Mouse (Mus musculus) thymus, postnatal 25 days (tissue): ENCODE results near the gene Kcnj9.
A peak's percentile ranks its signal among the peaks of the same experiment; 100 is the strongest.

Experiments used
- DNase-seq: peaks from one replicate; pipeline ENCODE4 v3.0.0; 2022

The Kcnj9 gene

DNA sequence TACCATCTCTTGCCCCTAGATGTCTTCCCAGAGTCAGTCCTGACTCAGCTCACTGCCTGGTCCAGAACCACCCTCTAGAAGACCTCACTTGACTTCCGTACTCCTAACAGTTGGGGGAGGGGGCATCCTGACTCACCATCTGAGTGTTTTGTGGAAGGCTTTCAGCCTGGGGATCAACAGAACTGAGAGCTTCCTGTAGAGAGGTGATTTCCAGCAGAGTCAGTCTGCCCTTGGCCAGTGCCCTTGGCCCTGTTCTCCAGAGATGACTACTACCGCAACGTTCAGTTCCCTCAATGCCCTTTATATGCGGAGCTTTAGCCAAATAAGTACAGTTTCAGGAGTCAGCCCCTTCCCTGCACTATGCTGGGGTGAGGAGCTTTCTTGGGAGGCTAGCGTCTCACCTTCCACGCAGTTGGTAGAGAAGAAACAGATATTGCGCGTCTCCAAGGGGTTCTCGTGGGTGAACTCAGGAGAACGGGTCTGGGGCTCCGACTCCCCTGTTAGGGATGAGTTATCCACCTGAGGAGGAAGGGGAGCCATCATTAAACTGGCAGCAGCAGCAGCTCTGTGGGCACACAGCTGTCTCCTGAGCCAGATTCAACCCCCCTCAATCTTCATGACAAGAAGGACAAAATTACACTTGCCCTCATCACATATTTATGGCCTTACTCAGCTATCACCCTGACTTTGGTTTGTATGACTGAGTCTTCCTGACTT lies 40.1 kb downstream of the Kcnj9 start:
- no peak for DNase-seq

DNA sequence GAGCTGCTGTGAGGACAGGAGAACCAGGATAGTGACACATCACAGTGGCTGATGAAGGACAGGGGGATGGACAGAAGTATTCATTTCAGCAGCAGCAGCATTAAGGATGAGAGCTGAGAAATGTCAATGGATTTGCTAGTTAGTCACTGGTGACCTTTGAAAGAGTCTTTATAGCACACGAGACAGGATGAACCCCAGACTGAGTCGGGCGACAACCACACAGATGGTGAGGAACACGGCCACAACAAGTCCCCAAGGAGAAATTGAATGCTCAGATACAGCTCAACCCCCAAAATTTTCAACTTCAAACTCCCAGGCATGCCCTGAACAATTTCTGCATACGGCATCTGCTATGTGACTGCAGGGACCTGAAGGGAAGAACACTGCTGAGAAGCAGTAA lies 42.4 kb downstream of the Kcnj9 start:
- DNase-seq = no peak

DNA sequence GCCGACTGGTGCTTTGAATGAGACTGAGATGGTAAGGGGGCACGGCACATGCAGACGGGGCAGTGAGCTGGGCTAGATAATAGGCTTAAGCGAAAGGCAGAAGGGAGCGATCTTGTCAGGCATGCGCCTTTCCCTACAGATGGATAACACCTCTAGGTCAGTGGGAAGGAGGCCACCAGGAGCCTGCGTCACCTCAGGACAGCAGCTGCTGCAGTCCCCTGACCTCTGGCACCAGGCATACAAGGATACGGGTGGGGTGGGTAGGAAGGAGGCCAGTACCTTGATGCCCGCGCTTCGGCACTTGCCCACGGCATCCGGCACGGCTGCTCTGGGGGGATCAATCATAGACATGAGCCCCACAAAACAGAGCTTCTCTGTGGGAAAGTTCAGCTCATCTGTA lies 44.9 kb downstream of the Kcnj9 start:
- no peak for DNase-seq

DNA sequence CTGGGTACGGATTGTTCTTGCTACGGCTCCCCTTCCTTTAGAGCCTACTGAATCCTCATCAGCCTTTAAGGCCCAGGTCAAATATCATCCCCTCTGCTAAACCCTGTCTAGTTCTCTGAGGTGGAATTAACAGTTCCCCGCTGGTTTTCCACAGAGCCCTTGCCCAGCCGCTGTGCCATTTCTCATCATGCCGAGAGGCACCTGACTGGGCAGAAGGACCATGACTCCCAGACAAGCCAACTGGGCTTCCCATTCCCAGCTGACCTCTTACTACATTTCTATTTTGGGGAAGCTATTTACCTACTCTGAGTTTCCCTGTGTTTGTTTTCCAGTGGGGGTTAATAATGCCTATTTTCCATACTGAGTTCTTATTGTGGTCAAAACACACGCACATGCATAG lies 46.0 kb downstream of the Kcnj9 start:
- no peak for DNase-seq

DNA sequence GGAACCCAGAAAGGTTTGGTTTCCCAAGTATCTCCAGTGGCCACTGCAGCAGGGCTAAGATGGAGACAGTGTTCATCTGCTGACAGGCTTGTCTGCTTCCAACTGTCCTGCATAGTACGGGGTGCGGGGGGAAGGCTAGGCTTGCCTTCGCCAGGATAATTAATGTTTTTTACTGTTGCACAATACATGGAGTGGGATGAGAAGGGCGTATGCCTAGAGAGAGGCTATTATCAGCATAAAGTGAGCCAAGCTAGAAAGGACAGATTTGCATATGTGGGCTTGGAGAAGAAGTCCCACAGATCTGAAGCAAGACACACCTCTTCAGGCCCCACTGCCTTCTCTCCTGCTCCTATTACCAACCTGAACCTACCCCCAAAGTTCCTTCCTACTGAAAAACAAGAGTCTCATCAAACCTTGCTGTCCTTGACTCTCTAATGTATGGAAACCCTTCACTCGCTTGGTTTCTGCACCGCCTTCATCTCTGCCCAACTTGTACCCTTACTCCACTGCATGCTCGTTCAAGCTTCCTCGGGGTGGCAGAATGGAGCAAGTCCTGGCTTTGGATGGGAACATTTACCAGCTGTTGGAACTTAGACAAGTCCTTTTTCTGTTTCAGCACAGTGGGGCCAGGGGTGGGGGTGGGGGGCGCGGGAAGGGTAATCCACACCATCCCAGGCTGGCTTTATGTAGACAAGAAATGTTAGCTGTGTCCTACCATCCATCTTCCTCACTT lies 47.4 kb downstream of the Kcnj9 start:
- no peak for DNase-seq

DNA sequence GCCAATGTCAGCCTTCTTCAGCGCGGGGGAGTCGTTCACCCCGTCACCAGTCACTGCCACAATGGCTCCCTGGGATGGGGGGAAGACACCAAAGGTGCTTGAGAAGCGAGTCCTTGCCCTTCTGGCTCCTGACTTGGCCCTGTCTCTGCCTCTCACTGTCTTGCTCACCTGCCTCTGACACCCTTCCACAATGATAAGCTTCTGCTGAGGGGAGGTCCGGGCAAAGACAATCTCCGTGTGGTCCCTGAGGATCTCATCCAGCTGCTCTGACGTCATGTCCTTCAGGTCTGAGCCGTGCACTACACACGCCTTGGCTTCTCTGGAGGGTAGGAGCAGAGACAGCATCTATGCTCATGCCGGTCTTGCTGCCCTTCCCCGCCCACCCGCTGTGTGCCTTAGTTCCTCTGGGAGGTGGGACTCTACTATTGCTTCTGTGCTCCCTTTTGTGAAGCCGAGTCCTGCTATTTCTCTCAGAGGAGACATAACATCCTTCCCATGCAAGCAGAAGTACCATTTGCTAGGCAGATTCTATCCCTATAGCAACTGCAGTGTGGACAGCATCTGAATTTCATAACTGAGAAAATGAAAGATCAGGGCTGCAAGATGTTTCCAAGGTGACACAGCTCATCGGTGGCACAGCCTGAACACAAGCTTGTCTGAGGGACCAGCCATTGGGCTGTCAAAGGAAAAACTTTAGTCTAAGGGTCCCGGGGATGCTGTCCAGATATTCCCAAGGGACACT lies 49.2 kb downstream of the Kcnj9 start:
- no peak for DNase-seq

DNA sequence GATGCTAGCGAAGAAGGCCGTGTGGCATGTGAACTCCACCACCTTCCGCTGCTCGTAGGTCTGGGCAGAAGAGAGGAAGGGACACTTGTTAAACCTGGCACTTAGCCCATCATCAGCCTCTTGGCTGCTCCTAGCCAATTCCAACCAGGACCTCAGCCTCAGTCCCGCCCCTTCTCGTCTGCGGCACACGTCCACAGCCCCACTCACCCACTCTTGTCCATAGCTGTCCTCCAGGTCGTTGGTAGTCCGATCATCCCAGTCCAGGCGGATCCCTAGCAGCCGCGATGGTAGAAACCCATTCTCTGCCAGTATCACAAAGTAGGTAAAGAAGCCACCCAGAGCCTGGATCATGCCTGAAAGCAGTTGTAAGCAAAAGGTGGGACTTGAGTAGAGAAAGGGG lies 50.8 kb downstream of the Kcnj9 start:
- DNase-seq = no peak

DNA sequence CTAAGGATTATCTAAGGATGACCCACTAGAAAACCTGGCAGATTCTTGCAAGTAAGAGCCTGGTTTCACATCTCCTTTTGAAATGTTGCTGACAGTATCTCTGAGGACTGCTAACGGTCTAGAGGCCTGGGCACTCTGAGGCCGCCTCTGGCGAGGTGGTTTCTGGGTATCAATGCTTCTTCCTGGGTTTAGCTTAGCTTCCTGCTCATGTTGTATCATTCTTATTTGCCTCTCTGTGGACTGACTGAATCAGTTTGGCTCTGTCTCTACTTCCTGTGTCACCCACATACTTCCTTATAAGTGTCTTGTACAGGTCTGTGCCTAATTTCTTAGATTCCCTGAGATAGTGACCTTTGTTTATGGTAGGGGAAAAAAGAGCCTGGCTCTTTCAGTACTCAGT lies 51.9 kb downstream of the Kcnj9 start:
- peak; percentile 12 for DNase-seq

DNA sequence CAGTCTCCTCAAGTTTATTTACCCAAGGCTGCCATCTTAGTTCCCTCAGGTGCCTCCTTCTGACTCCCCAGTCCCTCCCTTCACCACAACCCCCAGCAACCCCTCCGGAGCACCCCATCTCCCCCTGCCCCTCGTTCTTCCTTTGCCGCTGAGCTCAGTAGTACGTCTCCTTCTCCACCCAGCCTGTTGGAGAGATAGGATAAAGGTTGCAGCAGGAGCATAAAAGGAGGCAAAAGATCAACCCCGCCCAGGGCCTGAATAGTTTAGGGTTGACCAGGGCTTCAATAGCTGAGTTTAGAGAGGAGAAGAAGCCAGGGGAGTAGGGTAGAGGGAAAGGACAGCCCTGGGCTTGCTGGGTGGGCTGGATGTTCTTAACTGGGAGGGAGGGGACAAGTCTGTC lies 54.6 kb downstream of the Kcnj9 start:
- DNase-seq = no peak

DNA sequence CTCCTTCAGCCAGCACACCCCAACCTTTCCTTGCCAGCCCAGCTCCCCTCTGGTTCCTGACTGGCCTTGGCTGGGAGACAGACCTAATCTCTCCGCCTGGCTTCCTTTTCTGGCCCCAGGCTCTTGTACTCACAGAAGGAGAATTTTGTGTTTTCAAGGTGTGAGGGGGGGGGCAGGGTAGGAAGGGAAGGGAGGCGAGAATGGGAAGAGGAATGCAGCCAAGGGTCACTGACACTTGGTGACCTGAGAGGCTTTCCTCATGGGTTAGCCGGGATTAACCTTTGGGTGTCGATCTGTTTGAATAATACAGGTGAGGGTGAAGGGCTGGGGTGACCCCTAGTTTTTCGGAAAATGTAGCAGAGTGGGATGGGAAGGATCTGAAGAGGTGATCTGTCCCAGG lies 55.0 kb downstream of the Kcnj9 start:
- no peak for DNase-seq

DNA sequence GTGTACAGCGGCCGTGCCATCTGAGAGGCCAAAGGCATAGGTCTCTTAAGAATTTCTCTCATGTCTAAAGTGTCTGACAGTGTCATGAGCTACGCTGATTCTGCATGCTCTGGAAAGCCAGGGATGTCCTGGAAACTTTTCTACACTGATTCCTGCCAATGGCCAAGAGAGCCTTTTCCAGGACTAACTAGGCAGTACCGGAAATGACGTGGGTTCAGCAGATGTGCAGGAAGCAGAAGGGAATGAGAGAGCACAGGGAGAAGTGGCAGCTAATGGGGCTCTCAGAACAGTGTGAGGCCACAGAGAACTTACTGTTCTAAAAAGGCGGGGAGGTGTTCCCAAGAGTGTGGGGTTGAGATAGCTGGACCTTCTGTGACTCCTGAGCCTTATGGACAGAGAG lies 55.7 kb downstream of the Kcnj9 start:
- no peak for DNase-seq

DNA sequence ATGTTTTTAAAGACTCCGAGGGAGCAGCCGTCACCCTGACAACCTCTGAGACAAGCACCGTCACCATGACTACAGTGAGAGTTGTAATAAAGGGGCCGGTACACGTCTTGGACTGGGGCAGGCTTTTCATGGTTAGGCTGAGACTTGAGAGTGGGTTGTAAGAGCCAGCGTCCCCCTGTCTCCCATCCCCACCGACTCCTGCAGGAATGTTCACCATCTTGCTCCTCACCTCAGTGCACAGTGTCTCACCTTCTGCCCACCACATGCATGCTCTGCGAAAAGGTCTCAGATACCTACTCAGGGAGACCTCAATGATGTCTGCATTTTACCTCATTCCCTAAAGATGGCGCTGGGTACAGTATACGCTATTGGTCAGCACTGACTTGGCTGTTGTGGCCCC lies 57.4 kb downstream of the Kcnj9 start:
- DNase-seq = no peak

DNA sequence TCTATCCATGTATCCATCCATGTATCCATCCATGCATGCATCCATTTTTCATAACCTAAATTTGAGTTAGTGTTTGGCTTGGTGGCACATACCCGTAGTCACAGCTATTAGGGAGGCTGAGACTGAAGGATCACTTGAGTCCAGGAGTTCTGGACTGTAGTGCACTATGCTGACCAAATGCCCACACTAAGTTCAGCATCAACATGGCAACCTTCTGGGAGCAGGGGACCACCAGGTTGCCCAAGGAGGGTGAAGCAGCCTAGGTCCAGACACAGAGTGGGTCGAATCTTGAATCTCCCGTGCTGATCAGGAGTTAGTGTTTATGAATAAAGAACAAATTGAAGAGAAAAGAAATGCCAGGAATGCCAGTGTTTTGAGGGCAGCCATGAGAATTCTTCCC lies 57.9 kb downstream of the Kcnj9 start:
- no peak for DNase-seq
